Mouse (Mus musculus) neural tube, embryonic 12.5 days (tissue): ENCODE results near the gene Olfr222. TPM values are rescaled to one million over a fixed set of nuclear protein-coding genes. Genes with fewer than 3 reads are reported as not detected.
"Not testable (repeated sequence)": the region's sequence is repeated elsewhere in the genome, so short reads cannot be mapped to it uniquely, and the experiment has no call there.

Experiments used
- ATAC-seq: fragments of 200-750 bp; cut with Nextera tagmentation; 2 replicates; pipeline ENCODE4 v1.8.0; 2017; ENCODE audit warnings: low read depth, mild to moderate bottlenecking, moderate TSS enrichment, moderate library complexity; ENCODE audit not compliant: low FRiP score
- H3K27ac ChIP-seq: fragments of 300-500 bp; sonication (generic); 2 replicates; pipeline ENCODE4 v1.5.1; 2016
- H3K27me3 ChIP-seq: fragments of 300-500 bp; sonication (generic); replicated peaks from 2 replicates; pipeline ENCODE4 v1.6.1; 2016; ENCODE audit warnings: mild to moderate bottlenecking
- H3K36me3 ChIP-seq: fragments of 300-500 bp; sonication (generic); 2 replicates; pipeline ENCODE4 v1.6.1; 2016; ENCODE audit warnings: mild to moderate bottlenecking
- H3K4me1 ChIP-seq: fragments of 300-500 bp; sonication (generic); 2 replicates; pipeline ENCODE4 v1.6.1; 2016
- H3K4me2 ChIP-seq: fragments of 300-500 bp; sonication (generic); replicated peaks from 2 replicates; pipeline ENCODE4 v1.6.1; 2016; ENCODE audit warnings: mild to moderate bottlenecking
- H3K4me3 ChIP-seq: fragments of 300-500 bp; sonication (generic); 2 replicates; pipeline ENCODE4 v1.5.1; 2016
- H3K9ac ChIP-seq: fragments of 300-500 bp; sonication (generic); 2 replicates; pipeline ENCODE4 v1.6.1; 2016; ENCODE audit warnings: mild to moderate bottlenecking
- H3K9me3 ChIP-seq: fragments of 300-500 bp; sonication (generic); 2 replicates; pipeline ENCODE4 v1.6.1; 2016; ENCODE audit warnings: mild to moderate bottlenecking
- WGBS: fragments of 180-500 bp; shearing (Covaris S2); methylation state at CpG from one replicate; pipeline ENCODE4 v1.1.7; 2016; 5-methylcytosine and 5-hydroxymethylcytosine counted together
- polyA plus RNA-seq: library from polyadenylated mRNA; unstranded; fragments of >200 nt; fragmentation: Nextera tagmentation; extraction: Ambion mirVana; gene quantifications from 2 replicates; pipeline ENCODE4 v1.2.1, GENCODE M21; 2016

Gene Olfr222
- polyA plus RNA-seq = not detected in 2 replicates

DNA sequence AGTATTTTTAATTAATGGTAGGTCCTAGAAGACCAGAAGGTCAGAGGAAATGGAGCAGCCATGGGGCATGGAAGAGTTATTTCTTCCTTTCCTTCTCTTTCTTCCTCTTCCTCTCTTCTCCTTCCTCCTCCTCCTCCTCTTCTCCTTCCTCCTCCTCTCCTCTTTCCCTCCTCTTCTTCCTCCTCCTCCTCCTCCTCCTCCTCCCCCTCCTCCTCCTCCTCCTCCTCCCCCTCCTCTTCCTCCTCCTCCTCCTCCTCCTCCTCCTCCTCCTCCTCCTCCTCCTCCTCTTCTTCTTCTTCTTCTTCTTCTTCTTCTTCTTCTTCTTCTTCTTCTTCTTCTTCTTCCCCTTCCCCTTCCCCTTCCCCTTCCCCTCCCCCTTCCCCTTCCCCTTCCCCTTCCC lies at the start of gene Olfr222:
TSS of gene Olfr222 (minus strand) at position 101 of the 400 bp plus-strand sequence.
- not testable (repeated sequence) for H3K4me1 ChIP-seq, H3K4me2 ChIP-seq, H3K9ac ChIP-seq, H3K27me3 ChIP-seq, ATAC-seq, H3K27ac ChIP-seq, H3K36me3 ChIP-seq, H3K9me3 ChIP-seq, H3K4me3 ChIP-seq

DNA sequence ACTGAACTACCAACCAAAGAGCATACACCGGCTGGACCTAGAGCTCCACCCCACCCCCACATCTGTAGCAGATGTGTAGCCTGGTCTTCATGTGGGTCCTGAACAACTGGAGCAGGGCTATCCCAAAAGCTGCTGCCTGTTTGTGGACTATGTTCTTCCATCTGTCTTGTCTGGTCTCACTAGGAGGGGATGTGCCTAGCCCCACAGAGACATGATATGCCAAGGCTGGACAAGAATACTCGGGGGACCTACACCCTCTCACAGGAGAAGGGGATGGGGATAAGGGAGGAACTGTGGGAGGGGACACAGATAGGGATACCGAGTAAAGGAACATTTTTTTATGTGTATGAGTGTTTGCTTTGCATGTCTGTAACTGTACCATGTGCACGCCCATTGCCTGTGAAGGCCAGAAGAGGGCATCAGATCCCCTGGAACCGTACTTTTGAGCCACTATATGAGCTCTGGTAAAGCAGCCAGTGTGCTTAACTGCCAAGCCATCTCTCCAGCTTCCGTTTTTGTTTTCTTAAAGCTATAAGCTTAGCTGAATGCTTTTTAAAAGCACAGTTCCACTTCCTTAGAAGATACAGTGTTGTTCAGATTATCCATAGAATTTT lies 48.1 kb upstream of the Olfr222 start:
- Histone ChIP-seq H3K4me2 (no peak overlapping the region), H3K27ac (no peak overlapping the region), H3K4me3 (no peak overlapping the region), H3K9me3 (no peaks in the 10 kb centered on the region), H3K36me3 (no peaks in the 10 kb centered on the region), H3K9ac (no peak overlapping the region), H3K4me1 (no peaks in the 10 kb centered on the region), H3K27me3 (no peaks in the 10 kb centered on the region)
- ATAC-seq = no peak
- WGBS = 35% methylated on average over 6 of the region's 6 CpGs

DNA sequence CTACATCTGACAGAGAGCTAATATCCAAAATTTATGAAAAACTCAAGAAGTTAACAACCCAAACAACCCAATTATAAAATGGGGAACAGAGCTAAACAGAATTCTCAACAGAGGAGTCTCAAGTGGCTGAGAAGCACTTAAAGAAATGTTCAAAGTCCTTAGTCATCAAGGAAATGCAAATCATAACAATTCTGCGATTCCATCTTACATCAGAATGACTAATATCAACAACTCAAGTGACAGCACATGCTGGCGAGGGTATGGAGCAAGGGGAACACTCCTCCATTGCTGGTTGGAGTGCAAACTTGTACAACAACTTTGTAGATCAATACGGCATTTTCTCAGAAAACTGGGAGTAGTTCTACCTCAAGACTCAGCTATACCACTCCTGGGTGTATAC lies 46.2 kb upstream of the Olfr222 start:
- H3K27ac ChIP-seq = no peak overlapping the region
- H3K4me2 ChIP-seq = no peak overlapping the region
- no peaks in the 10 kb centered on the region for H3K9me3 ChIP-seq
- no peak overlapping the region for H3K4me3 ChIP-seq
- 77% methylated on average over 3 of the region's 3 CpGs for WGBS
- H3K4me1 ChIP-seq = no peaks in the 10 kb centered on the region
- H3K9ac ChIP-seq = no peak overlapping the region
- no peaks in the 10 kb centered on the region for H3K36me3 ChIP-seq
- no peak for ATAC-seq
- H3K27me3 ChIP-seq = no peaks in the 10 kb centered on the region

DNA sequence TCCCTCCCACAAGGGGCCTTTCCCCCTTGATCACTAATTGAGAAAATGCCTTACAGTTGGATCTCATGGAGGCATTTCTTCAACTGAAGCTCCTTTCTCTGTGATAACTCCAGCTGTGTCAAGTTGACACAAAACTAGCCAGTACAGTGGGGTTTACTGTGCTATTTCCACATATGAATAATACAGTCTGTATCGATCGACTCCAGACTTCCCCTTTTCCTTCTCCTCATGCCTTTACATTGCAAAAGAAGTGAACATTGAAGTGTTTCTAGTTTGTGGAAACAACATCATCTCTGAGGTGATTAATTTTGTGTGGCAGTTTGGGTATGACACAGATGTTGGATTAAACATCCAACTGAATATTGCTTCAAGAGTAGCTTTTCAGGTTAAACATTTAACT lies 41.0 kb upstream of the Olfr222 start:
- not testable (repeated sequence) for H3K36me3 ChIP-seq, H3K4me1 ChIP-seq, ATAC-seq, H3K9ac ChIP-seq, H3K27ac ChIP-seq, H3K4me3 ChIP-seq, H3K4me2 ChIP-seq, H3K27me3 ChIP-seq, H3K9me3 ChIP-seq
- WGBS = 99% methylated on average over 2 of the region's 2 CpGs

DNA sequence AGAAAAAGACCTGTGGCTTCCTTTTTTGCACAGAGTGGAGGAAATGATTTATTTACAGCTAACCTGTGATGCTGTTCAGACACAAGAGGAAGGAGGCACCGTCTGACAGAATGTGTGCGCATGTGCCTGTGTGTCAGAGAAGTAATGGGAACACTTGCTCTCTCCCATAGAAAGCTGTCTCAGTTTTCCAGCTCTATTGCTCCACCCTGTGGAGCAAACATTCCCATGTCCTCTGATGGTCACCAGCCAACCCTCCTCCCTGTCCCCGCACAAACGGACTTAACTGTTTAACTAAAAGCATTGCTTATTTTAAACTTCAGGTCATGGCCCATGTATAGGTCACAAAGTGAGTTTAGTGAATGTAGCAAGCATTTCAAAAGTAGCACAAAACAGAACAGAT lies 38.1 kb upstream of the Olfr222 start:
- Histone ChIP-seq H3K36me3 (no peaks in the 10 kb centered on the region), H3K4me2 (no peak overlapping the region), H3K27ac (no peak overlapping the region), H3K9me3 (no peaks in the 10 kb centered on the region), H3K4me1 (no peaks in the 10 kb centered on the region), H3K4me3 (no peak overlapping the region), H3K9ac (no peak overlapping the region), H3K27me3 (no peaks in the 10 kb centered on the region)
- no peak for ATAC-seq
- 62% methylated on average over 4 of the region's 4 CpGs for WGBS

DNA sequence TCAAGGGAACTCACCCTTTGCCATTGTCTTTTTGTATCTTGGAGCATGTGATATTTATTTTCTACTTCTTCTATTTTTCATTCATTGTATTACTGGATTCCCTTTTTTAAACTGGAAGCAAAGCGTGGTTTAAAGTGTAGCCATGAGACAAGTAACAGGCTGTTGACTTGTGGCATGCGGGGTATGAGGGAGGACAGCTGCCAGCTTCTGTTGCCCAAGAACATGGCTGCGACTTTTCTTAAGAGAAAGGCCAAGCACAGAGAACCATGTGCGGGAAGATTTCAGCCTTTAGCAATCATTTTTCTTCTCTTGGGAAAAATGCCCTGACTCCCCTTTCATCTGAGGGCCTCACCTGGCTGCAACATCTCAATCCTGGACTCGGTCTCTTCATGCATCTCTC lies 35.6 kb upstream of the Olfr222 start:
- Histone ChIP-seq H3K4me1 (no peaks in the 10 kb centered on the region), H3K27ac (no peak overlapping the region), H3K9me3 (no peaks in the 10 kb centered on the region), H3K4me3 (no peak overlapping the region), H3K27me3 (no peaks in the 10 kb centered on the region), H3K4me2 (no peak overlapping the region), H3K36me3 (no peaks in the 10 kb centered on the region), H3K9ac (no peak overlapping the region)
- 89% methylated on average over 5 of the region's 5 CpGs for WGBS
- ATAC-seq = no peak

DNA sequence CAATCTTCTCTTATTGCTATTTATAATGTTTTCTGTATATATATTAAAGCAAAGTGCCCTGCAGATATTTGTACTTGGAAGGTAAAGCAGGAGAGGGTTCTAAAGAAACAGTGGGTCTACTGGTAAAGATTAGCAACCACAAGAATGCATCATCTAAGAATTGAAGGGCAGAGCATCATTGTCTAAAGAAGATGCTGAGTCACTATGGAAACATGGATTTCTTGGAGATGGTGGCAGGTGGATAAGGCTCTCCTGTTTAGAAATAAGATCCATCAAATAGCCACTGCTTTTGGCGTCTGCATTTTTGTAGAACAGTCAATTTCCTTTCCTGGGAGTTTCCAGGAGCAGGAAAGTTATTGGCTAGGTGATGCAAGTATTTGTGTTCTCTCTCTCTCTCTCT lies 26.3 kb upstream of the Olfr222 start:
- H3K9ac ChIP-seq = no peak overlapping the region
- 79% methylated on average over 1 of the region's 1 CpGs for WGBS
- H3K36me3 ChIP-seq = no peaks in the 10 kb centered on the region
- ATAC-seq = no peak
- H3K4me1 ChIP-seq = no peaks in the 10 kb centered on the region
- H3K9me3 ChIP-seq = no peaks in the 10 kb centered on the region
- no peak overlapping the region for H3K4me2 ChIP-seq
- no peaks in the 10 kb centered on the region for H3K27me3 ChIP-seq
- no peak overlapping the region for H3K4me3 ChIP-seq
- H3K27ac ChIP-seq = no peak overlapping the region

DNA sequence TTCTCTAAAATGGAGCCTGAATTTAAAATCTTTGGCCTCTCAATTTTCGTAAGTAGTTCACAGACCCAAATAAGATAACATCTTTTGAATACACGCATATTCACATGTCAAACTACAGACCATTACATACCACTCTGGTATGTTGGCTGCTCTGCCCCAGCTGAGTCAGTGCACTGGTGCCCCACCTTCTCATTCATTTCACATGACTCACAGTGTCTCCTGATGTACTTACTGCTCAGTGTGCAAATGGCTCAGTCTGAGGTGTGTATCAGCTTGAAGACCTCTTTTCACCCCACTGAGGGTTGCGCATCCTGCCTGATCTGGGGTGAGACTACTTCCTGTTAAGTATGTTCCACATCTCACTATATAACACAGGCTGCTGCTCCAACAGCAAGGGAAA lies 24.8 kb upstream of the Olfr222 start:
- Histone ChIP-seq H3K27ac (no peak overlapping the region), H3K4me3 (no peak overlapping the region), H3K9me3 (no peaks in the 10 kb centered on the region), H3K9ac (no peak overlapping the region), H3K4me2 (no peak overlapping the region), H3K36me3 (no peaks in the 10 kb centered on the region), H3K4me1 (no peaks in the 10 kb centered on the region), H3K27me3 (no peaks in the 10 kb centered on the region)
- WGBS = 95% methylated on average over 3 of the region's 3 CpGs
- no peak for ATAC-seq

DNA sequence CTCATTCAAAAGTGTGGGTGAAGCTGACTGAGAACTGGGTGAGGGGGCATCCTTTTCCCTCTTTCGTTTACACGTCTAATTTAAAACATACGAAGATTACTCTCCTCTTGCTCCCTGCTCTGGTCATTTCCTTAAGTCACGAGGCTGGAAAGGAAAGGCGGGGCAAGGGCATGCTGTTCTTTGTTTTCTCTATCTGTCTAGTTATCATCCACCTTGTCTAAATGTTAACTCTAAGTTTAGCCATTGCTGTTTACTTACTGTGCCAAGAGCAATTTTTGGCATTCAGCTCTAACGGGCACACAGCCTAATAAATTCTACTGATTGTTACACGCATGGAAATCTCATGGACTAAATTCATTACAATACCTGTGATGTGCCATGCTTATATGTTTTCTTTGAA lies 23.2 kb upstream of the Olfr222 start:
- 82% methylated on average over 7 of the region's 7 CpGs for WGBS

DNA sequence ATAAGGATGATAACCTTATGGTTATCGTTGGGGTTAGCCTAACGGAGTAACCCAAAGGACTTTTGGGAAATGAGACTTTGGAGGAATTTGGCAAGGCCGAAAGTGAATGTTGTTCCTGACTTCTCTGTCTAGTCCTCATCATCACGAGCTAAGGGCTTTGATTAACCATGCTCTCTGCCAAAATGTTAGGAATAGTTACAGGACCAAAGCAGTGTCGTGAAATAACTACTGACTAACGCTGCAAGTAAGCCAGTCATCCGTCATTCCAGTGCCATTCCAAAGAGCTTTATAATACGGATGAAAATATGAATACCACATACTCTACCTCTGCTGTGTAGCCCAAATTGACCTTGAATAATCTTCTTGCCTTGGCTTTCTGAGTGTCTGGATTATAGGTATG lies 20.9 kb upstream of the Olfr222 start:
- no peaks in the 10 kb centered on the region for H3K36me3 ChIP-seq
- no peak overlapping the region for H3K9ac ChIP-seq
- H3K27me3 ChIP-seq = no peaks in the 10 kb centered on the region
- H3K4me3 ChIP-seq = no peak overlapping the region
- H3K4me2 ChIP-seq = no peak overlapping the region
- H3K4me1 ChIP-seq = no peaks in the 10 kb centered on the region
- no peak overlapping the region for H3K27ac ChIP-seq
- H3K9me3 ChIP-seq = no peaks in the 10 kb centered on the region
- 92% methylated on average over 8 of the region's 8 CpGs for WGBS
- no peak for ATAC-seq

More for the DNA sequence above, 23.2 kb upstream of the Olfr222 start:
- no peaks in the 10 kb centered on the region for H3K36me3 ChIP-seq
- no peaks in the 10 kb centered on the region for H3K9me3 ChIP-seq
- H3K4me3 ChIP-seq = no peak overlapping the region
- no peak overlapping the region for H3K27ac ChIP-seq
- H3K9ac ChIP-seq = no peak overlapping the region
- H3K4me1 ChIP-seq = no peaks in the 10 kb centered on the region
- H3K27me3 ChIP-seq = no peaks in the 10 kb centered on the region
- no peak overlapping the region for H3K4me2 ChIP-seq
- no peak for ATAC-seq

DNA sequence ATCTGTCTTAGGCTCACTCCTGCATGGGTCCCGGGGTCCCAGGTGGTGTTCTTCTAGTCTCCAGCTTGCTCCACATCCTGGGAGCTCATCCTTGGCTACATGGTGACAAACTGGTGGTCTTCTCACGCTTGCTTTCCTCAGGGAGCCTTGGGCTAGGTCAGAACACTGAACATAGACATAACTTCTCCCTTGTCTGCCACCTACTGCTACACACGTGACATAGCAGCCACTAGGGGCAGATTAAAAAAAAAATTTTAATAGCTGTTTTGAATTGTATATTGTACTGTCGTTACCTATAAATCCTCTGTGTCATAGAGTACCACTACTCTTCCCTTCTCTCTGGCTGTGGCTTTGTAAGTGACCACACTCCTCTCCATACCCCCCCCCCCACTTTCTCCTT lies 20.1 kb upstream of the Olfr222 start:
- Histone ChIP-seq H3K27ac (no peak overlapping the region), H3K4me1 (no peaks in the 10 kb centered on the region), H3K9me3 (no peaks in the 10 kb centered on the region), H3K9ac (no peak overlapping the region), H3K27me3 (no peaks in the 10 kb centered on the region), H3K4me3 (no peak overlapping the region), H3K4me2 (no peak overlapping the region), H3K36me3 (no peaks in the 10 kb centered on the region)
- WGBS = 50% methylated on average over 4 of the region's 4 CpGs
- ATAC-seq = no peak

DNA sequence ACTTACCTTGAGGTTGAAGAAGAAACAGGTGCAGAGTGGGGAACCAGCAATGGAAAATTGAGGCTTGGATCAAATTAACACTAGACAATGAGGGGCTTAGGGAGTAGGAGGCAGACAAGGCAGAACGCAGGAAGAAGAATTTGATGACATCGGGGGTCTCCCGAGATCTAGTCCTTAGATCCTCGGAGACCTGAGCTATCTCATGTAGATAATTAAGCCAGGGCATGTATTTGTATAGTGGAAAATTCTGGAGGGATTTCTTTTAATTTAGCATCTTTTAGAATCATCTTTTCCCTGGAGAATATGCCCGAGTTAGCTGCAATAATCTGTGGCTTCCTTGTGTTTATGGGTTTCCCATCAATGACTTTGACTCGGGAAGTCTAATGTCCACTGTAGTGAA lies 17.2 kb upstream of the Olfr222 start, which contains the start of gene Olfr223:
TSS of gene Olfr223 (minus strand) at position 101 of the 400 bp plus-strand sequence.
- no peak within 1 kb of the TSS for H3K9ac ChIP-seq
- ATAC-seq = no peak
- no peak within 1 kb of the TSS for H3K4me2 ChIP-seq
- no peak within 1 kb of the TSS for H3K4me3 ChIP-seq
- no peaks in the 10 kb centered on the region for H3K27me3 ChIP-seq
- no peaks in the 10 kb centered on the region for H3K36me3 ChIP-seq
- H3K4me1 ChIP-seq = no peaks in the 10 kb centered on the region
- no peak within 1 kb of the TSS for H3K27ac ChIP-seq
- WGBS = 89% methylated on average over 6 of the region's 6 CpGs
- no peaks in the 10 kb centered on the region for H3K9me3 ChIP-seq

DNA sequence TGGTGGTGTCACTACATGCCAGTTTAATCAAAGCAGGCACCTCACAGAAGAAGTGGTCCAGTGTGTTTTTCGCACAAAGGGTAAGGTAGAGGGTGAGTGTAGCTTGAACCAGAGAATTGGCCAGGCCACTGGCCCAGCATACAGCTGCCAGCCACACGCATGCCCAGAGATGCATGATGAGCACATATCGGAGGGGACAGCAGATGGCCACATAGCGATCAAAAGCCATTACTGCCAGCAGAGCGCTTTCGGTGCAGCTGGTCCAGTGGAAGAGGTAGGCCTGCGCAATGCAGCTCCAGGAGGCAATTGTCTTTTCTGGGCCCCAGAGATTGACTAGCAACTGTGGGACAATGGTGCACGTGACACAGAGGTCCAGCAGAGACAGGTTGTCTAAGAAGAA lies 13.5 kb upstream of the Olfr222 start:
- H3K27ac ChIP-seq = no peak overlapping the region
- no peaks in the 10 kb centered on the region for H3K9me3 ChIP-seq
- H3K36me3 ChIP-seq = no peaks in the 10 kb centered on the region
- H3K27me3 ChIP-seq = no peaks in the 10 kb centered on the region
- H3K9ac ChIP-seq = no peak overlapping the region
- no peaks in the 10 kb centered on the region for H3K4me1 ChIP-seq
- no peak overlapping the region for H3K4me2 ChIP-seq
- no peak for ATAC-seq
- WGBS = 80% methylated on average over 8 of the region's 8 CpGs
- no peak overlapping the region for H3K4me3 ChIP-seq
